Mouse (Mus musculus) G1E (cell line): ENCODE data around the gene Reck.

ENCODE experiments used
- CTCF ChIP-seq: IDR thresholded peaks from 2 replicates; pipeline ENCODE4 v1.5.1; 2012; ENCODE audit warnings: low read depth, low read length, inconsistent platforms, mixed read lengths
- GATA1 ChIP-seq: IDR thresholded peaks from 2 replicates; pipeline ENCODE4 v1.6.1; 2012; ENCODE audit warnings: borderline replicate concordance, low read length, inconsistent platforms, mixed read lengths
- POLR2AphosphoS5 ChIP-seq: IDR thresholded peaks from 2 replicates; pipeline ENCODE4 v1.6.1; 2012; ENCODE audit warnings: low read depth, low read length, inconsistent platforms; ENCODE audit not compliant: insufficient replicate concordance
- TAL1 ChIP-seq: conservative IDR thresholded peaks from 2 replicates; pipeline ENCODE4 v1.6.1; 2012; ENCODE audit warnings: low read depth, low read length, inconsistent platforms, mixed read lengths

DNA sequence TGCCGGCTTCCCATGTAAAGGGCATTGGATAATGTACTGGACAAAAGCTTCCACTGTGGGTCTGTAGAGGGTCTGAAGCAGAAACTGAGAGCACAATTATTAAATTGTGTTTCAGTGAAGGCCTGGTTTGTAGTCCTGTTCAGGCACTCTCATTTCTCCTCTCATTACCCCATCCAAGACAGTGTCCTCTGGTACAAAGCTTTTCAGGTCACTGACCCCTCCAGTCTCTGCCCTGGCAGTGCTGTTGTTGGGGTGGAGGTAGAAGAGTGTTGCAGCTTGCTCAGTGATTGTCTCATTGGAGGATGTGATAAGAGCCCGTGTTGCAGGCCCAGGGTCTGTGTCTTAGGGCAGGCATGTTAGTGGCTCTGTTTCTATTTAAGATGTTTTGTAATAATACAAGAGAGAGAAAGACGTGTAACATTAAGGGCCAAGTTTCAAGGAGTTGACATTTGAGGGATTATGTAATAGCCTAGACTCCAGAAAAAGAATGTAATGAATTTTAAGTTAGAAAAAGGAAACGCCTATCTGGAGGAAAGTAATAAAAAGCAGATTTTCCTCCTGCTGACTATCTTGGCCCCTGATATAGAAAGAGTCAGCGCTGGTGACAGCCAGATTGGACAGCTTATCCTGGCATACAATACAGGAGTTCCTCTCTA is 2.9 kb downstream of the Reck start:
- TF ChIP-seq GATA1, result no peak
- no peak for TF ChIP-seq CTCF
- TF ChIP-seq POLR2AphosphoS5, result no peak
- no peak for TF ChIP-seq TAL1
